Mouse (Mus musculus) CD8-positive naive resting alpha-beta T cell, adult 2 months (primary cell): ENCODE measurements around the gene Ssh1.

Experiments used
- DNase-seq, 2 experiments: peaks; one replicate each; pipeline ENCODE4 v3.0.0; 2022; ENCODE audit warnings: low read depth in 2 of 2, low spot score in 2 of 2

The Ssh1 gene

GRCm38 (mm10) chr5:113932310-113932709 lies 61.4 kb downstream of the Ssh1 start:
- DNase-seq: no peak

DNA sequence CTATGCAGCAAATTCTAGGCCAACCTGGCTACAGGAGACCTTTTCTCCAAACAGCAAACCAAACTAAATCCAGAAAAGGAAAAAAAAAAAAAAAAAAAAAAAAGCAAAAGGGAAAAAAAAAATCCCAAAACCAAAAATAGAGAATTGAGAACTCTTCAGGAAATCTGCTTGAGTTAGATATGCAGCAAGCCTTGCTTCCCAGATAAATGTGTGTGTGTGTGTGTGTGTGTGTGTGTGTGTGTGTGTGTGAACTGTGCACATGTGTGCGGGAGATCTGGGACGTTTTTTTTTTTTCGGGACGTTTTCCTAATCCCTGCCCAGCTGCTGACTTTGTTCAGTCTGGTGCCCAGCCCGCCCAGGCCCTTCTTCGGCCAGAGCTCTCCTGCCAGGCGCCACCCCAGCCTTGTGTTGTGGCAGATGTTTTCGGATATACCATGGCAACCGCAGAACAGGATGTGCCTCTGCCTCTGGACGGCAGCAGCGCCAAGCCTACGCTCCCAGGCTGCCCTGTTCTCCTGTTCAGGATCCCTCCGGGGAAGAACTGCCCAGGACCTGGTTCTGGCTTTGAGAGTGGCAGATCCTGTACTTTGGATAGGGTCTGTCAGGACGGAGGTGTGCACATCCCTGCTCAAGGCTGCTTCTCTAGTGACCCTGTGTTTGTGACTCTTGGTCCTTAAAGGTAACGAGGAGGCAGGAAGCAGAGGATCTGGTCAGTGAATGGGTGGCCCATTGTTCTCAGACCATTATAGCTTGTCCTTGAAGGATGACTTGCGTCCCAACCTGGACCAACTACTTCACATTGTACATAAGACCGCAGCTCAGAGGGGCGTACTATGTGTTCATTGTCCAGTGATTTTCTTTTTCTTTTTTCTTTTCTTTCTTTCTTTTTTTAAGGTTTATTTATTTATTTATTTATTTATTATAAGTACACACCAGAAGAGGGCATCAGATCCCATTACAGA lies 62.8 kb downstream of the Ssh1 start:
- DNase-seq: no peak

GRCm38 (mm10) chr5:113929950-113930647 lies 63.6 kb downstream of the Ssh1 start:
- no peak for DNase-seq

DNA sequence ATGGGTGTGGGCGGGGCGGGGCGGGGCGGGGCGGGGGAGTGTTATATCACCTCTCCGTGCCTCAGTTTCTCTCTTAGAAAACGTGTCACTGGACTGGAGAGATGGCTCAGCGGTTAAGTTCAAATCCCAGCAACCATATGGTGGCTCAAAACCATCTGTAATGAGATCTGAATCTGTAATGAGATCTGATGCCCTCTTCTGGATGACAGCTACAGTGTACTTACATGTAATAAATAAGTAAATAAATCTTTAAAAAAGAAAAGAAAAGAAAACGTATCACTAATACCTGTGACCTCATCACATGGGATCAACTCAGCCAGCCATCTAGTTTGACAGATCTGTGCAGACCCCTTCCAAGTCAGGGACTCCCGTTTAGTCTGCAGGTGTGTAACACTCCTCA lies 64.2 kb downstream of the Ssh1 start:
- DNase-seq: no peak

- DNase-seq: no peak
These were observed 69.1 kb downstream of the Ssh1 start for GRCm38 (mm10) chr5:113924608-113925007.

GRCm38 (mm10) chr5:113921310-113922166 lies 72.2 kb downstream of the Ssh1 start:
- no peak for DNase-seq

DNA sequence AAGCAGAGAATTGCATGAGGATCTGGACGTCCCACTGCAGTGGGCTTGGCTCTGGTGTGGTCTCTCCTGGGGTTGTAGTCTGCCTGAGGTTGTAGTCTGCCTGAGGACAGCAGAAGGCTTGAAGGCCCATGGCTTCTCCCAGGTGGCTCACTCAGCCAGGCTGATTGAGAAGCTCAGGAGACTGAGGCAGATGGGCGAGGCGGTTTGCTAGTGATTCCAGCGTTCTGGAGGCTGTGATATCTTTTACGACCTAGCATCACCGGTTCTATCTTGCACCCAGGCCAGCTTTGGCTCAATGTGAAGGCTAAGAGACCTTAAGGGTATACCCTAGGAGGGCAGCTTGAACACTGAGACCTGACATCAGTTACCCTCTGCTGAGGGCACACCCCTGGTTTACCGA lies 74.6 kb downstream of the Ssh1 start:
- DNase-seq: no peak

DNA sequence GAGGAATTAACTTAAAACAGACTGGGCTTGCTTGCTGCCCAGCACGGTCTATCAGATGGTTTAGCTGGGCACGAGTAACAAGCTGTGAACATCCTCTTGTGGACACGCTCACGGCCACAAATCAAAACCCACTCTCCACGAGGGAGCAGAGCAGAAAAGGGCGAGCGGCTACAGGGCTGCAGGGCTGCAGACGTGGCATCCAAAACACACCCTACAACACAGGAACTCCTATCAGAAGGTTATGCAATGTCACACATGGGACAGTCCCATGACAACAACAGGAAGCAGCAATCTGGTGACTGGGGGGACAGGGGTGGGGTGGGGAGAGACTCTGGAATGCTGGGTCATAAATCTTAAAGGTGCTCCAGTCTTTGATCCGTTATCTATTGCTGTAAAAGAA lies 75.0 kb downstream of the Ssh1 start:
- no peak for DNase-seq

- no peak for DNase-seq
These were observed 83.0 kb downstream of the Ssh1 start for GRCm38 (mm10) chr5:113910705-113911104.

- no peak for DNase-seq
These were observed 83.5 kb downstream of the Ssh1 start for GRCm38 (mm10) chr5:113910065-113910701.

- DNase-seq: peak; percentile 99
These were observed 84.9 kb downstream of the Ssh1 start, which contains the start of gene Coro1c for GRCm38 (mm10) chr5:113908592-113909441. Gene Coro1c, minus strand, starts transcription at chr5:113908758.

DNA sequence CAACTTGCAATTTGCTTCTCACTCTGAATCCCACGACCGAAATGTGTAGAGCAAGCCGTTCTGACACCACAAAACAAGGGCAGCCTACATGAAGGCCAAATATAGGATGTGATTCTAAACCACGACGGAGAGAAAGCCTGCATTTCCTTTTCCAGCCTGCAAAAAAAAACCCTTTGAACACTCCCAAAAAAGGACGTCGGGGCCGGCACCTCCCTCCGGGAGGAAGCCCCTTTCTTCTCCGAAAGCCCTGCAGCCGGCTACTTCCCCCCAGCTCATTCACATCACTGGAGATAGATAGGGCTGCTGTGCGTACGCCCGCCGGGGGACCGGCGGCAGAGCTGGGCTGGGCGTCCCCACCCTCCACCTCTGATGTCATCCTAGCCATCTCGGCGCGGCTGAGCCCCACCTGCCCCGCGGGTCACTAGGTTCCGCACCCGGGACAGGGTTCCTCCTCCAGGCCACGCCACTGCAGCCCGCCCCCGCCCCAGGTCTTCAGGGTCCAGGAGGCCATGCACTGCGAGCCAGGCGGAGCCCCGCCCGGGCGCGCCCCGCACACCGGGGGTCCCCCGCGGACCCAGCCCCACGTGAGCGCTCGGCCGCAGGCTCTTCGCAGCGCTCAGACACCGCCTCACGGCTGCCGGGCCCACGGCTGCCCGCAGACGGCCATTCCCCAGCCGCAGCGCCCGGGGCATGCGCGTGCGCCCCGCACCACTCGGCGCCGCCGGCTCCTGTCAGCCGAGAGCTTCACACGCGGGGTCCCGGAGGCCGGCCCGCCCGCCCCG lies 85.7 kb downstream of the Ssh1 start:
- DNase-seq: peak; percentile 52 to 66

GRCm38 (mm10) chr5:113906958-113907735 lies 86.5 kb downstream of the Ssh1 start:
- DNase-seq: peak; percentile 12 to 14

- no peak for DNase-seq
These were observed 88.7 kb downstream of the Ssh1 start for GRCm38 (mm10) chr5:113904987-113905386.

DNA sequence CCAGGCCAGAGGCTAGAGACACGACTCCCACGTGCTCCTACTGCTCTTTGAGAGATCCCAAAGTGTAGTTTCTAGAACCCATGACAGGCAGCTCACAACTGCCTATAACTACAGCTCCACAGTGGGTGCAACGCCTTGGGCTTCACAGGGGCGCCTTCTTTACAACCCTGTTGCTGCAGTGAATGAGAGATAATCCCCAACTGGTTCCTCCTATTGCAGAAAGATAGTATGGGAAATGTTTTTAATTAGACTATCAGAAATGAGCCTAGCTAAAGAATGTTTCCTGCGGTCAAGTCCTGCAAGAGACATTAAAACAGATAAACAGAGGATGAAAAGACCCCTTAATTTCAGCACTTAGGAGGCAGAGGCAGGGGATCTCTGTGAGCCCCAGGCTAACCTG lies 90.7 kb downstream of the Ssh1 start:
- no peak for DNase-seq

GRCm38 (mm10) chr5:113902017-113902416 lies 91.7 kb downstream of the Ssh1 start:
- DNase-seq: no peak

GRCm38 (mm10) chr5:113901074-113901571 lies 92.6 kb downstream of the Ssh1 start:
- DNase-seq: no peak

- no peak for DNase-seq
These were observed 94.2 kb downstream of the Ssh1 start for GRCm38 (mm10) chr5:113899543-113899942.
